Mouse (Mus musculus): ENCODE data around the gene Cel. TPM values are rescaled to one million over a fixed set of nuclear protein-coding genes. Genes with fewer than 3 reads are reported as not detected.

The Cel gene
- polyA plus RNA-seq, 1 experiment from 2014 or later: 0.34 TPM

DNA sequence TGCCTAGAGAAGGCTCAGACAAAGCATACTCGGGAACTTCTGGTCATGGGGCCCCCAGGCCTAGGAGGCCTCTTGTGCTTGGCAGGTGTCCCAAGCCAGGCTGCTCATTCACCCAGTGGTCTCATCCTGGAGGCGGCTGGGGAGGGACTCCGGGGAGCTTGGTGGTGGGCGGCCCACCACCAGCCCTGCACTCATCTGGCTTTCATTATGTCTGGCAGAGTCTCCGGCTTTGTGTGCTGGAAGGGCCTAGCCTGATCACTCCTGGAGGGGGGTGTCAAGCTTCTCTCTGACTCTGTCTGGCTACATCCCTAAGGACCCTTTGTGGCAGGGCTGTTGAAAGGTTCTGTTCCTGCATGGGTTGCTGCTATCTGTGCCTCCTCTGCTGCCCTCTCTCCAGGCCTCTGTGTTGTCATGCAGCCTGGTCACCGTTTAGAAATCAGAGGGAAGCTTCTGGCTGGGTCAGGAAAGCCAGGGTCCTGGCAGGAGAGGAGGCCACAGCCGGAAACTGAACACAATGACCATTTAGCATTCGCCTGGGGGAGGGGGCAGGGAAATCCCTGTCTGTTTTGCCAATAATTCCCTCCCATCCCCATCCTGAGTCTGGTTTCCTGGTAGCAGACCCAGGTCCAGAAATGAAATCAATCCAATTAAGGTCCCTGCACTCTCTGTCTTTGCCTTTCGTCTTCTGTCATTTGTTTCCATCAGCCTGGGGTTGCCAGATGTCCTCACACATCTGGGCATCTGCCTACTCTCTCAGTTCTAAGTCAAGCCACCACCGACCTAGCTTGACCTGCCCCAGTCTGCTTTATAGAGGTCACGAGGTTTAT lies 28.6 kb downstream of the Cel start:
- no peak for ATAC-seq (replicated peaks; ENCODE audit: low FRiP score)
- Histone ChIP-seq H3K9me3 (replicated peaks) (no peaks in the 10 kb centered on the region), H3K4me2 (peak overlapping the region; percentile 83), H3K4me3 (replicated peaks) (peak overlapping the region; percentile 74), H3K27me3 (no peaks in the 10 kb centered on the region), H3K4me1 (peaks cover 99% of the 10 kb centered on the region), H3K27ac (peak overlapping the region; percentile 68), H3K36me3 (no peaks in the 10 kb centered on the region), H3K9ac (0 out of 2 replicates have a peak overlapping the region, but pooled peaks have one; percentile 74)
- 41% methylated on average over 11 of the region's 11 CpGs for WGBS

DNA sequence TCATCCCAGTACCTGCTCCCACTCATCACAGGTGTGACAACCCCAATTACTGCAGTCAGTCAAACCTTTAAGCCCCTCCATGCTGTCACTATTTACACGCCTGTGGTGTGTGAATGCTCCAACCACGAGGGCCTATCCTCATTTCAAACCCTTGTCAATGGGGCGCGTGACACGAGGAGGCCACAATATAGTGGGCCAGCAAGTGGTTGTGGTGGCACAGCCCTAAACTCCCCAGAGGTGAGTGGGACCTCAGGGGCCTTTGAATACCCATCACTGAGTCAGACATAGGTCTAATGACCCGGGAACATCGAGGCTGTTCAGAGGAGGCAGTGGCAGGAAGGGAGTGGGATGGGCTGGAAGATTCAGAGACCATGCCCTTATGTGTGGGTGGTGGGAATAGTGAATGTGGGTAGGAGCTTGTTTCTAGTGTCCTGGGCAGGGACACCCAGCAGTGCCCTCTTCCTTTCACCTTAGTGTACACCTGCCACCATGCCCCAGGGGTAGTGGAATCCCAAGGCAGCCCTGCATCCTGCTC lies 29.2 kb downstream of the Cel start:
- WGBS: 63% methylated on average over 7 of the region's 7 CpGs
- Histone ChIP-seq H3K27me3 (no peaks in the 10 kb centered on the region), H3K4me2 (peak overlapping the region; percentile 83), H3K27ac (peak overlapping the region; percentile 68), H3K36me3 (no peaks in the 10 kb centered on the region), H3K9ac (peak overlapping the region; percentile 74), H3K4me1 (peaks cover 95% of the 10 kb centered on the region), H3K9me3 (replicated peaks) (no peaks in the 10 kb centered on the region), H3K4me3 (replicated peaks) (peak overlapping the region; percentile 74)
- no peak for ATAC-seq (replicated peaks; ENCODE audit: low FRiP score)

DNA sequence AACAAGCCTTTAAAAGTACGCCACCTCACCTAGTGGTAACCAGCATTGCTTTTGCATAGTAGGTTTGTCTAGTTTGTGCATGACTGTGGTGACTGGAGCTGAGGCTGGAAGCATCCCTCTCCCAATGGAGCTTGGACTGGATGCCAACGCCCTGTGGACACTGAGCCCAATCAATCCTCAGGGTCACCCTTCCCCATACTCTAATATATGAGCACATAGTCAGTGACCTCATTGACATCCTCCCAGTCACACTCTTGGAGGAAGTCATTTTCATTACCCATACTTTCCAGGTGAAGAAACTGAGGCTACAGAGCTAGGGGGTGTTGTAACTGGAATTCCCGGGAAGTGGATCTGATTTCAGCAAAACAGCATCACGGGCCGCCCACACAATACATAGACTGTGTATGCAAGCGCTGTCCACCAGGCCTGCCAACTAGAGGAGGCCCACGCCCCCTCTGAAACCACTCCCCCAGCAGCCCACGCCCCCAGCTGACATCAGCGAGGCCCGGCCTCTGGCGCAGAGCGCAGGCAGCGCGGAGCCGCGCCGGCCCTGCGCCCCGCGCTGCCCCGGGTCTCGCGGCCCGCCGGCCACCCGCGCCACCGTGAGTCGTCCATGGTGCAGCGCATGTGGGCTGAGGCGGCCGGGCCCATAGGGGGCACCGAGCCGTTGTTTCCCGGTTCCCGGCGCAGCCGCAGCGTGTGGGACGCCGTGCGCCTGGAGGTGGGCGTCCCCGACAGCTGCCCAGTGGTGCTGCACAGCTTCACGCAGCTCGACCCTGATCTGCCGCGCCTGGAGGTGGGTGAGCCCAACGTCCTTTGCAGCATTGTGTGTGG lies 30.0 kb downstream of the Cel start:
- H3K9ac ChIP-seq: peak overlapping the region; percentile 74
- H3K27me3 ChIP-seq: no peaks in the 10 kb centered on the region
- peak overlapping the region; percentile 83 for H3K4me2 ChIP-seq
- H3K4me1 ChIP-seq: peaks cover 89% of the 10 kb centered on the region
- no peaks in the 10 kb centered on the region for H3K9me3 ChIP-seq (replicated peaks)
- peak overlapping the region; percentile 74 for H3K4me3 ChIP-seq (replicated peaks)
- peak; percentile 91 for ATAC-seq (replicated peaks; ENCODE audit: low FRiP score)
- H3K27ac ChIP-seq: peak overlapping the region; percentile 68
- 3% methylated on average over 49 of the region's 49 CpGs for WGBS
- H3K36me3 ChIP-seq: no peaks in the 10 kb centered on the region

DNA sequence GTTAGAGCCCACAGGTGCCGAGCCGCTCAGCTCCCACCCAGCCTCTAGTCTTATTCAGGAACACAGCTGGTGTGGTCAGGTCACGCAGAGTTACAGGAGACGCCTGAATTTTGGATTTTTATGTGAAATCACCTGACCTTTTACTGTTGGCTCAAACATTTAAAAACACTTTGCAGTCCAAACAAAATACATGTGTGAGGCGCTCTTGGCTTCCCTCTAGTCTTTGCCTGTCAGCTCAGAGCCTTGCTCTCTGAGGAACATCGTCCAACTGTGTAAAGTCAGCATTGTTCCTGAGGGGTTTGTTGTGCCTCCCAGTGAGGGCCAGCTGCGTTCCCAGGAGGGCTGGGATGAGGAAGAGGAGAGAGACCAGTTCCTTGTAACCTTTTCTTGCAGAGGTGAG lies 32.9 kb downstream of the Cel start:
- H3K9ac ChIP-seq: no peak overlapping the region
- peaks cover 83% of the 10 kb centered on the region for H3K4me1 ChIP-seq
- H3K27me3 ChIP-seq: no peaks in the 10 kb centered on the region
- no peak for ATAC-seq (replicated peaks; ENCODE audit: low FRiP score)
- no peaks in the 10 kb centered on the region for H3K9me3 ChIP-seq (replicated peaks)
- H3K36me3 ChIP-seq: no peaks in the 10 kb centered on the region
- 53% methylated on average over 7 of the region's 7 CpGs for WGBS
- H3K4me3 ChIP-seq (replicated peaks): no peak overlapping the region
- H3K4me2 ChIP-seq: no peak overlapping the region
- 0 out of 2 replicates have a peak overlapping the region, but pooled peaks have one; percentile 11 for H3K27ac ChIP-seq

DNA sequence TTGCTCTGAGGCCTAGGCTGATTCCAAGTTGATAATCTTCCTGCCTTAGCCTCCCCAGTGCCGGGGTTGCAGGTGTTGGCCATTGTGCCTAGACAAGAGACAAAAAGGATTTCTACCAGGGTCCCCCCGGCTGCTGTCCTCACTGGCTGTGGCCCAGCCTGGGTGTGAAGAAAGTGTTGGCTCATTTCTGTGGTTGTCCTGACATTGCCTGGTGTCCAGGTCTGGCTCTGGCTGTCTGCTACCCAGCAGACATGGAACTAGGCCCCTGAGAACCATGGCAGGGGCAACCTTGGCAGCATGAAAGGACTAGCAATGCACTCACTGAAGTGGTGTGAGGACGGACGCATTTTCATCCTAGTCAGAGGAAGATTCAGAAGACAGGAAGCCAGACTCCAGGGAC lies 33.3 kb downstream of the Cel start:
- Histone ChIP-seq H3K4me3 (replicated peaks) (no peak overlapping the region), H3K4me2 (no peak overlapping the region), H3K4me1 (peaks cover 83% of the 10 kb centered on the region), H3K27me3 (no peaks in the 10 kb centered on the region), H3K36me3 (no peaks in the 10 kb centered on the region), H3K9ac (no peak overlapping the region), H3K27ac (no peak overlapping the region), H3K9me3 (replicated peaks) (no peaks in the 10 kb centered on the region)
- WGBS: 64% methylated on average over 4 of the region's 4 CpGs
- no peak for ATAC-seq (replicated peaks; ENCODE audit: low FRiP score)

DNA sequence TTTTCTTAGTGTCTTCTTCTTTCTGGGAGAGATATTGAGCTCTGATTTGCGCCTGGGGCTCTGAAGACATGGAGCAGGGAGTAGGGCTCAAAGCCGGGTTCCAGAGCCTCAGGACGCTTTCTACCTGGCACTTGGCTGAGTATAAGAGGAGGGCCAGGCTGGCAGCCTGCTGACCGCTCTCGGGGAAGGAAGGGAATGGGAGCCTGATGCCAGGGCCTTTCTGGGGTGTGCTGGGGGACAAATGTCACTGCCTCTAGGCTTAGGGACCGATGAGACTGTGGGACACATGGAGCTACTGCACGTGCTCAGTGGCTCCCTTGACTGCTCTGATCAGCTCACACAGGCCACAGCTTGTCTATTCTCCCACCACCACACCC lies 34.9 kb downstream of the Cel start:
- no peak overlapping the region for H3K27ac ChIP-seq
- H3K4me2 ChIP-seq: no peak overlapping the region
- no peaks in the 10 kb centered on the region for H3K27me3 ChIP-seq
- 74% methylated on average over 7 of the region's 7 CpGs for WGBS
- no peaks in the 10 kb centered on the region for H3K9me3 ChIP-seq (replicated peaks)
- H3K36me3 ChIP-seq: no peaks in the 10 kb centered on the region
- H3K4me3 ChIP-seq (replicated peaks): no peak overlapping the region
- ATAC-seq (replicated peaks; ENCODE audit: low FRiP score): no peak
- no peak overlapping the region for H3K9ac ChIP-seq
- peaks cover 81% of the 10 kb centered on the region for H3K4me1 ChIP-seq

DNA sequence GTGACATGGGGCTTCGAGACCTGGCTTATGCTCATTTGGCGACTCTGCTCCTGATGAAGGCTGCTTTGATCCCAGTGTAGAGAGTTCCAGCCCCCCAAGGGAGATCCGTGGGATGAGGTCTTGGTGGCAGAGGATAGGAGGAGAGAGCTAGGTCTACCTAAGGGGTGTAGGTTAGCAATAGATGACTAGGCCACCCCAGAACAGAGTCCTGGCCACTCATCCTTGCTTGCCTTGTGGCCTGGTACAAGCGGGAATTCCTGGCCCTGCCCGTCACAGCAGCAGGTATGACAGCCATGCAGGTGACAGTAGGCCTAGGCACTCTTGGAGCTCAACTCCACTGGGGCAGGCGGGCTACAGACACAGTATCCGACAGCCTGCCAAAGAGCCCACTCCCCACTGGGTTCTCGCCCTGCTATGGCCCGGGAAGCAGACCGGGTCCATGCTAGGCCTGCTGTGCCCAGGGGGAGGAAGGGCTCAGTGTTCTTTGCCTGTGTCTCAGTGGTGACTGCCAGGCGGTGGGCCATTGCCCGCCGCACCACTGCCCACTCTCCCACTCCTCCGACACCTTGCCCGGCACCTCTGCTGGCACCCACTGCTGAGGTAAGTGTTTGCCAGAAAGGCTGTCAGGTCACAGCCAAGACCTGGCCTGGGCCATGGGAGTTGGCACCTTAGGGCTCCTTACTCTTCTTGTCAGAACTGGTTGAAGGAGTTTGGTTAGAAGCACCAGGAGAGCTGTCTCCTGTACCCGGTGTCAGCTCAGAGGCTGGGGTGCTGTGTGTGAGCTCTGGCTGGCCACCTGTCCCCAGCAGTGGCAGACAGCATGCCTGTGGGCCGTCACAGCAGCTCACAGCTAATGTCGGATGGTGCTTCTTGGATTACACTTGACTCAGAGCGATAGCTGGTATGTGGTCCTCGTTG lies 35.5 kb downstream of the Cel start:
- 79% methylated on average over 20 of the region's 20 CpGs for WGBS
- Histone ChIP-seq H3K4me1 (peaks cover 78% of the 10 kb centered on the region), H3K9me3 (replicated peaks) (no peaks in the 10 kb centered on the region)

DNA sequence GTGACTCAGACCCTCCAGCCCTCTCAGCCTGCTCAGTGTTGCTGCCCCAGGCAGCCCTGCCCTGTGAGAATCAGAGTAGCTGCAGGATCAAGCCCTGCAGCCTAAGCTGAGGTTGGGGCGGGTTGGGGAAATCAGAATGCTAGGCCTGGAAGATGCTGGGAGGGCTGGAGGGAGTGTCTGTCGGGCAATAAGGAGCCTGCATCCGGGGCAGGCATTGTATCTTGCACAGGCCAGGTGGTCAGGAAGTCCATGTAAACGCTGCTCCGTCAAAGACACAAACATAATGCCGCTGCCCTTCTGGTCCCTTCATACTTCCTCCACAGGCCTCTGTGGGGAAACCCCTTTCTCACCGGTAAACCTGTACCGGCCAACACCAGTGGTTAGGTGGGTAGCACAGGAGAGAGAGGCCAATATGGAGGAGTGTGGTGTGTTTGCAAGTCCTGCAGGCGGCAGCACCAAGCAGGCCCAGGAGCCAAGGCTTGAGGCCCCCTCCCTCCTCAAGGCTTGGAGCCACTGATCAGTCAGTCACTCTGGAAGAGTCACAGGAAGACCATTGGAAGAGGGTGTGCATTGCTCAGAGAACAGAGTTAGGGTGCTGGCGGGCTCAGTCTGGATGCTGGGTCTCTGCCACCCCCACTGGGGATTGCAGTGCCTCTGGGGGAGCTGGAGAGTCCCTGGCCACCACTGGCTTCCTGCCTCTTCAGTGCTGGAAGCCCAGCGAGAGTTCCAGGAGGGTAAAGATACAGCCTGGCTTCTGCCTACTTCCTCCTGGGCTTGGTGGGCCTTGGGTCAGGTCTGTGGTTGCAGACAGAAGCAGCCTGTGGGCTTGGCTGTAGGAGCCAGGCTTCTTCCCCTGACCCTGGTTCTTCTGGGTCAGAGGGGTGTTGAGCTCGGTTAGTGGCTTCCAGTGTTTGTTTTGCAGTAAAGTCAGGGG lies 37.0 kb downstream of the Cel start:
- Histone ChIP-seq H3K27ac (peak overlapping the region; percentile 76), H3K4me2 (no peak overlapping the region; the same call in 1 of the 2 replicates), H3K36me3 (no peaks in the 10 kb centered on the region), H3K4me1 (peaks cover 72% of the 10 kb centered on the region), H3K9me3 (replicated peaks) (no peaks in the 10 kb centered on the region), H3K27me3 (no peaks in the 10 kb centered on the region), H3K4me3 (replicated peaks) (no peak overlapping the region), H3K9ac (no peak overlapping the region)
- 37% methylated on average over 12 of the region's 12 CpGs for WGBS
- ATAC-seq (replicated peaks; ENCODE audit: low FRiP score): no peak

More for the DNA sequence above, 35.5 kb downstream of the Cel start:
- Histone ChIP-seq H3K9ac (no peak overlapping the region), H3K27me3 (no peaks in the 10 kb centered on the region), H3K36me3 (no peaks in the 10 kb centered on the region), H3K4me3 (replicated peaks) (no peak overlapping the region), H3K4me2 (no peak overlapping the region), H3K27ac (no peak overlapping the region)
- no peak for ATAC-seq (replicated peaks; ENCODE audit: low FRiP score)

DNA sequence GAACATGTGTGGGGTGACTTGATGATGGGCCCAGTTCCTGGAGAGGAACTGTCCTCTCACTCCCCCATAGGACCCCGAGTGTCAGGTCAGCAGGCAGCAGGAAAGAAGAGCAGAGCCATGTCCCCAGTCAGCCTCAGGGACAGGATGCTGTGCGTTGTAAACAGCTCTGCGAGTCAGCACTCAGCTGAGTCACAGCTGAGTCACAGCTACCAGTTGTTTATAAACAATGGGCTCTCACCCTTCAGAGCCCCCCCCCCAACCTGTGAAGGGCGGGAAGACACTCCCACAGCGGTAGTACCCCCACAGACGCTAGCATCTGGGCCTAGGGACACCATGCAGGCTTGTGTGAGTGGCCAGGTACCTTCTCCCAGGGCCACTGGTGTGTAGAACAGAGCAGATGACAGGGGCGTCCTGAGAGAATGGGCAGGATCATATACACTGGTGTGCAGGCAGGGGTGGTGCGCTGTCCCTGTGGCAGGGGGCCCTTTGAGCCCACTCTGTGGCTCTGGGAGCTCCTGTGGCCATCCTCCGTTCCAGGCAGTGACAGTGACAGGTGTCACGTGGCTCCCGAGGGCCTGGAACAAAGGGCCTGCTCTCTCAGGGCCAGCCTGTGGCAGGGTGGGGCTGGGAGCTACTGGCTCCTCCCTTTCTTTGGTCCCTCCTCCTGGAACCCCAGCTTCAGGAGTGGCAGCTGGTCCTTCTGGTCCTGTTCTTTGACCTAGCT lies 37.8 kb downstream of the Cel start:
- Histone ChIP-seq H3K27ac (peak overlapping the region; percentile 76), H3K4me3 (replicated peaks) (no peak overlapping the region), H3K9ac (no peak overlapping the region), H3K36me3 (no peaks in the 10 kb centered on the region), H3K4me1 (peaks cover 65% of the 10 kb centered on the region), H3K4me2 (peak overlapping the region; percentile 26; the same call in 1 of the 2 replicates), H3K27me3 (no peaks in the 10 kb centered on the region), H3K9me3 (replicated peaks) (no peaks in the 10 kb centered on the region)
- WGBS: 20% methylated on average over 11 of the region's 11 CpGs
- ATAC-seq (replicated peaks; ENCODE audit: low FRiP score): peak; percentile 72

DNA sequence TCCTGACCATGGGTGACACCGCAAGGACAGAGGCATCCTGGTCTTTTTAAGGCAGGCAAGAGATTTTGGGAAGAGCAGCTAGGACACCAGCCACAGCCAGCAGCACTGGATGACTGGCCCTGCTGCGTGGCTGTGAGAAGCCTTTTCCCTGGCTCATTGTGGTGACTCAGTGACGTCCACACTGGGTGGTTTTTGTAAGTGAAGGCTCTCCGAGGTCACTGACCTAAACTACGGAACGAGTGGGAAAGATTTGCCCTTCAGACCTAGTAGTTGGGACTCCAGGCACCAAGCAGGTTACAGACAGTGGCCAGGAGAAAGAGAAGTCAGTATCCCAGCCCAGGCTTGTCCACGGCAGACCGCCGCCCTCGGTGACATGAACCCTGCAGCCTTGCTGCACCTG lies 38.8 kb downstream of the Cel start:
- no peak overlapping the region for H3K4me3 ChIP-seq (replicated peaks)
- no peak for ATAC-seq (replicated peaks; ENCODE audit: low FRiP score)
- H3K9ac ChIP-seq: no peak overlapping the region
- no peaks in the 10 kb centered on the region for H3K9me3 ChIP-seq (replicated peaks)
- no peaks in the 10 kb centered on the region for H3K36me3 ChIP-seq
- H3K27me3 ChIP-seq: no peaks in the 10 kb centered on the region
- 80% methylated on average over 10 of the region's 10 CpGs for WGBS
- H3K27ac ChIP-seq: 0 out of 2 replicates have a peak overlapping the region, but pooled peaks have one; percentile 76
- no peak overlapping the region for H3K4me2 ChIP-seq
- H3K4me1 ChIP-seq: peaks cover 55% of the 10 kb centered on the region
